Mouse (Mus musculus) T-helper 1 cell (primary cell): ENCODE results near the gene Map6.

Experiments
- in situ Hi-C: fragments of 300-600 bp; cut with MboI, MseI; formaldehyde crosslinking; loops from one replicate; pipeline ENCODE4 v1.15.1; 2025; ENCODE audit warnings: high pct_unique_total_duplicates

The Map6 gene

GRCm38 (mm10) chr7:99386030-99386429, 118.8 kb downstream of the Map6 start:
- in situ Hi-C loops = no loop called here
